Mouse (Mus musculus): Measurements from ENCODE around the gene Tubal3. TPM values are rescaled to one million over a fixed set of nuclear protein-coding genes. Genes with fewer than 3 reads are reported as not detected.
"Not testable (repeated sequence)": the region's sequence is repeated elsewhere in the genome, so short reads cannot be mapped to it uniquely, and the experiment has no call there.

Gene Tubal3
- total RNA-seq (2015) (not detected in 2 replicates), total RNA-seq (2017) (not detected in 2 replicates)

DNA sequence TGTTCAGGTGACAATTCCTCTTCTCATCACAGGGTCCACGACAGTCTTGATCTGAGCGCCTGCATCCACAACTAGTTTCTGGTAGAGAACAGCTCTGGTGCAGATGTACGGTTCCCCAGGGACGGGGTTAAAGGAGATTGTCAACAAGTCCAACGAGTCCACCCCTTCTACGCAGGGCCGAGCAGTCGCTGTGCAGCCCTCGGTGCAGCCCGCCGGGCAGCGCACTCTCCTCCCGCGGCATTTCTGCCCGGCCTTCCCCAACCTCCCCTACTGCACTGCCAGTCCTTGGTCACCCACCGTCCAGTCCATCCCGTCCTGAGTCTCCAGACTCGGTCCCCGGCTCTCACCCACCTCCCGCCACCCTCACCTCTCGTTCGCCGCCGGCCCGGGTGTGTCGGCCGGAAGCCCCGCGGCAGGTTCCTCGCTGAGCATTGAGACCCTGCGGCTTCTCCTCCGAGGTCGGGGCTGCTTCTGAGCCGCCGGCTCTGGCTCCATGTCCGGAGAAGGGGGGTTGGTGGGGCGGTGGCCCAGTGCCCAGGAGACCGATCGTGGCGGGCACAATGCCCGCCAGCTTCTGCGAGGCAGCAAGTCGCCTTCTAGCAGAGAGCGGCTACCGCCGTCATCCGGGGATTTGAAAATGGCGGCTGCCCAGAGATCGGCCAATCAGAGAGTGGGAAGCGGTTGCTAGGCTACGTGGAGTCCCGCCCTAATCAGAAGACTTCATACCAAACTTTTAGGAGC is at the start of gene Tubal3, which contains the start of gene Net1:
Gene Tubal3 (plus strand): TSS at position 704 of the 741 bp plus-strand sequence.
Gene Net1 (minus strand): TSS at position 650 of the 741 bp plus-strand sequence.
- peak; percentile 96 for ATAC-seq (ENCODE audit: poor library complexity, severe bottlenecking)

GRCm38 (mm10) chr13:3869901-3870300 is 48.2 kb upstream of the Tubal3 start:
- ATAC-seq (ENCODE audit: poor library complexity, severe bottlenecking): no peak

DNA sequence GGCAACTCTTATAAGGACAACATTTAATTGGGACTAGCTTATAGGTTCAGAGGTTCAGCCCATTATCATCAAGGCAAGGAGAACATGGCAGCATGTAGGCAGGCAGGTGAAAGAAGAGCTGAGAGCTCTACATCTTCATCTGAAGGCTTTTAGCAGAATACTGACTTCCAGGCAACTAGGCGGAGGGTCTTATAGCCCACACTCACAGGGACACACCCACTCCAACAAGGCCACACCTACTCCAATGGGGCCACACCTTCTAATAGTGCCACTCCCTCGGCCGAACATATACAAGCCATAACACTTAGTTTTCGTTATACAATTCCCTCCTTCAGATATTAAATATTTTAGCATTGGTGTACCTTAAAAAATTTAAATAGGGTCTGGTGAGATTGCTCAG is 45.2 kb upstream of the Tubal3 start:
- no peak for ATAC-seq (ENCODE audit: poor library complexity, severe bottlenecking)

GRCm38 (mm10) chr13:3876448-3876847 is 41.6 kb upstream of the Tubal3 start:
- no peak for ATAC-seq (ENCODE audit: poor library complexity, severe bottlenecking)

- ATAC-seq (ENCODE audit: poor library complexity, severe bottlenecking): no peak
These were observed 40.9 kb upstream of the Tubal3 start for GRCm38 (mm10) chr13:3877185-3877584.

GRCm38 (mm10) chr13:3877679-3878220 is 40.3 kb upstream of the Tubal3 start:
- no peak for ATAC-seq (ENCODE audit: poor library complexity, severe bottlenecking)

DNA sequence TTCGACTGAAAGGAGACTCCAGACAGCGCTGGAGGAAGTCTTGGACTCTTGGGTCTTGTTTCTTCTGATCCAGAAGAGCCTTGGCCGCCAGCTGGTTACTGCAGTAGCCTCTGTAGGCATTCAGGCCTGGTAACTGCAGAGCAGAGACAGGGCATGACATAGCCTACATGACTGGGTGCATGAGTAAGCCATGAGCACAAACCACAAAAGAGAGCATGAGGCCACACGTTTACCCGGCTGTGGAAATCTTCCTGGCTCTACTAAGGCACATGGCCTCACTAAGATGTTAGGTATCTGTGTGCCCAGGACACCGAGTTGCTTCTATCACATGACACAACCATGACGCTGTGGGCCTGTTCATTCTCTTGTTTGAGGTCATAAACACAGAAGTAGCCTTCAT is 31.4 kb upstream of the Tubal3 start:
- no peak for ATAC-seq (ENCODE audit: poor library complexity, severe bottlenecking)

GRCm38 (mm10) chr13:3889111-3889510 is 29.0 kb upstream of the Tubal3 start:
- no peak for ATAC-seq (ENCODE audit: poor library complexity, severe bottlenecking)

DNA sequence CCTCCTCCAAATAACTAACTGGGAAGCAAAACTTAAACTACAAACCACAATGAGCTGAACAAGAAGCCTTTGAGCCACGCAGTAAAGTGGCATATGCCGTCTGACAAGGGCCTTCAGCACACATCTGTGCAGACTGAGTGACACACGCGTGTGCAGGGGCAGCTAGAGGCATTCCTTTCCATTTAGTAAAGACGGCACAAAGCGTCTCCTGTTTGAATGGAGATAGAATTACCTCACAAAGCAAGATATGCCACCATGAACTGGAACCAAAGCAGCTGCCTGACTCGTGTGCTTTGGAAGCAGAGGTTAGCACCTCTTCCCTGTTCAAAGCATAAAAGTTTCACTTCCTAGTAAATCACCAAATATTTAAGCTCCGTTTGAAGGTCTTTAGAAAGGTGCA is 28.0 kb upstream of the Tubal3 start:
- ATAC-seq (ENCODE audit: poor library complexity, severe bottlenecking): peak; percentile 23; the same call in 1 of the 2 replicates

GRCm38 (mm10) chr13:3891479-3892087 is 26.5 kb upstream of the Tubal3 start:
- no peak for ATAC-seq (ENCODE audit: poor library complexity, severe bottlenecking)

GRCm38 (mm10) chr13:3892601-3893000 is 25.5 kb upstream of the Tubal3 start:
- no peak for ATAC-seq (ENCODE audit: poor library complexity, severe bottlenecking)

GRCm38 (mm10) chr13:3893126-3893734 is 24.8 kb upstream of the Tubal3 start:
- ATAC-seq (ENCODE audit: poor library complexity, severe bottlenecking): peak; percentile 92

- ATAC-seq (ENCODE audit: poor library complexity, severe bottlenecking): no peak
These were observed 23.5 kb upstream of the Tubal3 start for GRCm38 (mm10) chr13:3894549-3894948.

- ATAC-seq (ENCODE audit: poor library complexity, severe bottlenecking): peak; percentile 36
These were observed 22.6 kb upstream of the Tubal3 start for GRCm38 (mm10) chr13:3895397-3895980.

- ATAC-seq (ENCODE audit: poor library complexity, severe bottlenecking): no peak
These were observed 22.0 kb upstream of the Tubal3 start for GRCm38 (mm10) chr13:3896032-3896431.

DNA sequence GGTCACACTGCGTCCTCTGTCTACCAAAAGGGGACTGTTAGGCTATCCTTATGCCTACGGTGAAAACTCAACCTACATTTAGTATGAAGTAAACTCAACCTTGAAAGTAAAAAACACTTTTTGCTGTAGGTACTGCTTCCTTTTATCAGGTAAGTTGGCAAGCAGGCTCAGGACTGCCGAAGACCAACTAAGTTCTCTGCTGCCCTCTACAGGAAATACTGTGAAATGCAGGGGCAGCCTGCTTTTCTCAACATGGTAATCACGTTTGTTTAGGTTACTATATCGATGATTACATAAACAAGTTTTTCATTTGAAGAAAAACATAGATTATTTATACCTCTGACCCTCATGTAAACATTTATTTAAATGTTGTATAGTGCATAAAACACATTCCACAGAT is 21.2 kb upstream of the Tubal3 start:
- ATAC-seq (ENCODE audit: poor library complexity, severe bottlenecking): peak; percentile 67

DNA sequence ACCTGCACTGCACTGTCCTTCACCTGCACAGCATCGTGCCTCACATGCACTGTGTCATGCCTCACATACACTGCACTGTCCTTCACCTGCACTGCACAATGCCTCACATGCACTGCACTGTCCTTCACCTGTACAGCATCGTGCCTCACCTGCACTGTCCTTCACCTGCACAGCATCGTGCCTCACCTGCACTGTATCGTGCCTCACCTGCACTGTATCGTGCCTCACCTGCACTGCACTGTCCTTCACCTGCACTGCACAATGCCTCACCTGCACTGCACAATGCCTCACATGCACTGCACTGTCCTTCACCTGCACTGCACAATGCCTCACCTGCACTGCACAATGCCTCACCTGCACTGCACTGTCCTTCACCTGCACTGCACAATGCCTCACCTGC is 19.9 kb upstream of the Tubal3 start:
- ATAC-seq (ENCODE audit: poor library complexity, severe bottlenecking): not testable (repeated sequence)

DNA sequence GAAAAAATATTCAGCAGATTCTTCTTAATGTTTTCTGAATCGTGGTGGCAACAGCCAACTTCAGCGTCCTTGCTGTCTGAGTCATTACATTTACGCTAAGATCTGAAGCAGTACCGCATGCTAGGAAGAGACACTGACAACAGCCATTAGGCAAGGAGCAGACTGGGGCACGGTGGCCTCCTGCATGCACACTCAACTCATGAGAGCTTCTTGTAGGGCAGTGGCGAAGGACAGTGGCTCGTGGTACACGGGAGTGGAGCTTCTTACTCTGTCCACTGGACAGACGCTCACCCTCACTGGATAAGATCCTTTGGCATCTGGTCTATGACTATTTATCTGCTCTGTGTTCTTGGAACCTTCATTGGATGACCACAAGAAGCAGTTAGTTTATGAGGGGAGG is 18.8 kb upstream of the Tubal3 start:
- no peak for ATAC-seq (ENCODE audit: poor library complexity, severe bottlenecking)

GRCm38 (mm10) chr13:3907151-3907696 is 10.8 kb upstream of the Tubal3 start:
- no peak for ATAC-seq (ENCODE audit: poor library complexity, severe bottlenecking)

DNA sequence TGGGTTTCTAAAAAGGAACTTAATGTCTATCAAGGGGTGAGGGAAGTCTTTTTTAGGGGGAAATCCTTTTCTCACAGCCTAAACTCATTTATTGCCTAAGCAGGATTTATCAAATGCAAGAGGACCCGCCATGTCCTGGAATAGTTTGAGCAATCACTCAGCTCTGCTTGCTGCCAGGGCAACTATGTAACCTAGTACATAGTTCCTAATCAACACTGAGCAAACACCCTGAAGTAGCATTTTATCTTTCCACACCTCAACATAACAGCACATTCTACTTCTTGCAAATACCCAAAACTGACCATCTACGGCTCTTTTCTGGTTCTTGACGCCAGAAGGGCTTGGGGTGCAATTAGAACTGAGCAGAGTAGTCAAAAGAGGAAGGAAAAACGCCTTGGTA is 9.8 kb upstream of the Tubal3 start:
- no peak for ATAC-seq (ENCODE audit: poor library complexity, severe bottlenecking)

DNA sequence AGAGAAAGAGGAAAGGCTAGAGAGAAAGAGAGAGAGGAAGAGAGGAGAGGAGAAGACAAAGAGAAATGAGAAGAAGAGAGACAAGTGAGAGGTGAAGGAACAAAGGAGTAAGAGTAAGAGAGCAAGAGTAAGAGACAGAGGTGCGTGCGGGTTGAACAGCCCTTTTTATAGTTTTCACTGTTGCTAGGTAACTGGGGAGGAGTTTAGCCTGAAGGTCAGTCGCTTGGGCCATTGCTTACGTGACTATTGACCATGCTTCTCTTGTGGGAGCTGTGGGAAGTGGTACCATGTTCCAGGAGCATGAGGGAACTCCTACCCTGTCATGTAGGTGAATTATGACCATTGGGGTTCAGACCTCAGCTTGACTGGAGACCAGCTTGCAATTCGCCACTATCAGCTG is 7.7 kb upstream of the Tubal3 start:
- no peak for ATAC-seq (ENCODE audit: poor library complexity, severe bottlenecking)

Measured in megakaryocyte, adult 5-6 weeks (primary cell).